ENCODE assay signal across 30 mouse cellular contexts in the genomic region with DNA sequence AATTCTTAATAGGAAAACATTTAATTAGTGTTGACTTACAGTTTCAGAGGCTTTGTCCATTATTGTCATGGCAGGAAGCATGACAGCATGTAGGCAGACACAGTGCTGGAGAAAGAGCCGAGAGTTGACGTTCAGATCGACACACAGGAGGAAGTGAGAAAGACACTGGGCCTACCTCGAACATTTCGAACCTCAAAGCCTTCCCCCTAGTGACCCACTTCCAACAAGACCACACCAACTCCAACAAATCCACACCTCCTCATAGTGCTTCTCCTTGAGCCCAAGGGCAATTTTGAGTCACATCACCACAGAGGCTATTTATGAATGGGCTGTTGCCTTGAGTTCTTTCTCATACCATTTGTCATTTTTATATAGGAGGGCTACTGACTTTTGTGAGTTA. TPM values are rescaled to one million over a fixed set of nuclear protein-coding genes. Genes with fewer than 3 reads are reported as not detected.
"Had no signal": no experiment of that assay in that cellular context is flagged by ENCODE, and none has a peak within 500 bp of the region (broad histone marks: within the 10 kb centered on the region; RNA-seq: fewer than 3 reads in every experiment).

No protein-coding gene starts in this region.

- H3K36me3 ChIP-seq: heart, embryonic 10.5 days; heart, embryonic 12.5 days; hindbrain, embryonic 10.5 days; hindbrain, embryonic 12.5 days; limb, embryonic 10.5 days; limb, embryonic 12.5 days; liver, embryonic 13.5 days; liver, embryonic 15.5 days had no signal

- H3K4me2 ChIP-seq: heart, embryonic 12.5 days; hindbrain, embryonic 12.5 days; hindbrain, embryonic 14.5 days; limb, embryonic 12.5 days; liver, embryonic 11.5 days; liver, embryonic 13.5 days; liver, embryonic 15.5 days had no signal

- H3K27ac ChIP-seq: gastrocnemius, adult 2 months; heart, embryonic 10.5 days; hindbrain, embryonic 10.5 days; hindbrain, embryonic 12.5 days; hindbrain, embryonic 14.5 days; layer of hippocampus, adult 2 months; left cerebral cortex, adult 2 months; limb, embryonic 10.5 days; limb, embryonic 12.5 days; liver, embryonic 13.5 days; liver, embryonic 15.5 days had no signal

- DNase-seq: gastrocnemius, adult 2 months; gastrocnemius, postnatal 10 days; gastrocnemius, postnatal 25 days; heart, adult 18-20 months; heart, postnatal 10 days; heart, postnatal 4 days; kidney, adult 11 months; kidney, adult 2 months; kidney, adult 9 months; kidney, postnatal 10 days; kidney, postnatal 25 days; kidney, postnatal 4 days; liver; liver, embryonic 13.5 days had no signal

- H3K4me1 ChIP-seq: heart, embryonic 10.5 days; heart, embryonic 12.5 days; hindbrain, embryonic 10.5 days; hindbrain, embryonic 12.5 days; limb, embryonic 10.5 days; limb, embryonic 12.5 days; liver, embryonic 13.5 days; liver, embryonic 15.5 days had no signal

- H3K9ac ChIP-seq: heart, embryonic 12.5 days; hindbrain, embryonic 12.5 days; hindbrain, embryonic 14.5 days; limb, embryonic 12.5 days; liver, embryonic 13.5 days; liver, embryonic 15.5 days had no signal

- H3K27me3 ChIP-seq: heart, embryonic 12.5 days; hindbrain, embryonic 12.5 days; limb, embryonic 12.5 days; liver, embryonic 13.5 days; liver, embryonic 15.5 days had no signal

- H3K4me3 ChIP-seq: gastrocnemius, adult 2 months; heart, embryonic 10.5 days; heart, embryonic 12.5 days; hindbrain, embryonic 10.5 days; hindbrain, embryonic 12.5 days; layer of hippocampus, adult 2 months; left cerebral cortex, adult 2 months; limb, embryonic 10.5 days; limb, embryonic 12.5 days; liver, embryonic 13.5 days; liver, embryonic 15.5 days had no signal

- H3K9me3 ChIP-seq: heart, embryonic 10.5 days; heart, embryonic 12.5 days; hindbrain, embryonic 10.5 days; hindbrain, embryonic 12.5 days; limb, embryonic 10.5 days; limb, embryonic 12.5 days; liver, embryonic 13.5 days; liver, embryonic 15.5 days had no signal

RNA-seq across cellular contexts. Expression of a gene that starts 22.5 kb away (rescaled TPM):
- total RNA-seq: gastrocnemius, adult 2 months; gastrocnemius, postnatal 10 days; gastrocnemius, postnatal 25 days; gastrocnemius, postnatal 4 days; granulocyte monocyte progenitor cell, adult 5-6 weeks; layer of hippocampus, adult 2 months; left cerebral cortex, adult 2 months; left cerebral cortex, postnatal 14 days; left cerebral cortex, postnatal 36 days had no signal
- polyA plus RNA-seq: hindbrain, embryonic 10.5 days; hindbrain, embryonic 14.5 days; inflammation-experienced regulatory T-cells, adult 6 months; liver, embryonic 11.5 days; liver, embryonic 13.5 days; liver, embryonic 15.5 days had no signal
